Mouse (Mus musculus) mesoderm, embryonic 11.5 days (tissue): ENCODE measurements at regions not wholly inside any gene's neighbourhood (a gene's known extent, or its start where the extent isn't known, plus 50 kb on each side); places are given as distances from the start of the nearest gene placed in this dataset.

Experiments
- DNase-seq: peaks from one replicate; pipeline ENCODE4 v3.0.0-alpha.2; 2012; ENCODE audit warnings: low read depth, low spot score

DNA sequence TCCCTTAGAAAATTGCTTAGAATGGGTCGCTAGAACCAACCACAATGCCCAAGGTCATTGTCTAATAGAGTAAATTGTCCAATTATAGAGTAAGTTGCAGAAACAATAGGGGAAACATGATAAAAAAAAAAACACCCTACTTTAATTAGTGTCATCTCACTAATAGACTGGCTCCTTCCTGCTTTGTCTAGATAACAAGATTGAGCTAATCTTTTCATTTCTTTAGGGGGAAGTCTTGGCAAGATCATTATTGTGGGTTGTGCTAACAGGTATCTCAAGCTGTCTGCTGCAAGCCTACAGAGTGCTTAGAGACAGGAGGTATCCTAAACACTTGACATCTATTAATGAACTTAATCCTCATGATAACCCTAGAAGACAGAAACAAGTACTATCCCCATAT is 615.9 kb downstream of the Gbe1 start:
- DNase-seq = no peak

GRCm38 (mm10) chr16:70935959-70936358 is 622.2 kb downstream of the Gbe1 start:
- no peak for DNase-seq

- no peak for DNase-seq
Measured at GRCm38 (mm10) chr16:70952937-70953336, 639.2 kb downstream of the Gbe1 start.
